Mouse (Mus musculus): ENCODE results near the gene Acy3. TPM values are rescaled to one million over a fixed set of nuclear protein-coding genes. Genes with fewer than 3 reads are reported as not detected.

Gene Acy3
- total and polyA plus RNA-seq, 3 experiments = 0.25 to 0.83 TPM; not detected in 1

GRCm38 (mm10) chr19:3947813-3948212 is 38.6 kb upstream of the Acy3 start:
- H3K36me3 ChIP-seq (replicated peaks in 1 of 2; ENCODE audit: control insufficient read depth in 1 of 2, insufficient read depth in 1 of 2, low read length in 1 of 2) = peaks cover 48 to 71% of the 10 kb centered on the region in 2 experiments
- peaks cover 13 to 47% of the 10 kb centered on the region in 2 experiments for H3K4me1 ChIP-seq (ENCODE audit: control insufficient read depth in 1 of 2, insufficient read depth in 2 of 2)
- TF ChIP-seq EP300 (IDR thresholded peaks at IDR 0.05; ENCODE audit: low read length) (no peak), CTCF (conservative IDR thresholded peaks at IDR 0.05 in 1 of 2, IDR thresholded peaks at IDR 0.05 in 1 of 2; ENCODE audit: low read depth in 2 of 2, low read length in 2 of 2) (no peak), NELFE (IDR thresholded peaks at IDR 0.05; ENCODE audit: low read depth, low read length) (no peak), TCF12 (IDR thresholded peaks at IDR 0.05; ENCODE audit: low read depth, low read length) (no peak), MAZ (IDR thresholded peaks at IDR 0.05; ENCODE audit: low read depth, low read length) (no peak), JUN (IDR thresholded peaks at IDR 0.05; ENCODE audit: insufficient read depth, low read depth, low read length) (no peak), SIN3A (IDR thresholded peaks at IDR 0.05; ENCODE audit: low read length) (no peak), MYC (IDR thresholded peaks at IDR 0.05; ENCODE audit: low read depth, low read length) (no peak), ZNF384 (IDR thresholded peaks at IDR 0.05; ENCODE audit: low read depth, low read length) (no peak)
- H3K4me3 ChIP-seq (replicated peaks in 1 of 3; ENCODE audit: low read depth in 2 of 3, low read length in 2 of 3, poor library complexity in 1 of 3) = no peak overlapping the region
- H3K27me3 ChIP-seq (replicated peaks) = no peaks in the 10 kb centered on the region
- no peak overlapping the region for H3K9ac ChIP-seq (ENCODE audit: insufficient read depth, low read depth)
- dilution Hi-C loops (cut with MboI; ENCODE audit: extremely low pct_ligation_motif_present, extremely low pct_unique_long_range_greater_than_20kb, low sequenced_read_pairs) (no loop called here), in situ Hi-C loops (cut with MboI; ENCODE audit: low pct_ligation_motif_present, low pct_unique_long_range_greater_than_20kb, low sequenced_read_pairs) (no loop called here)
- H3K4me2 ChIP-seq (ENCODE audit: insufficient read depth, low read depth, poor library complexity, severe bottlenecking) = no peak overlapping the region
- H3K9me3 ChIP-seq (replicated peaks; ENCODE audit: low read length) = no peaks in the 10 kb centered on the region
- H3K79me2 ChIP-seq (replicated peaks; ENCODE audit: control insufficient read depth, extremely low read depth, insufficient read depth, poor library complexity, severe bottlenecking) = no peaks in the 10 kb centered on the region
- no peak for DNase-seq (ENCODE audit: extremely low read depth)
- no peak overlapping the region for H3K27ac ChIP-seq (ENCODE audit: insufficient read depth, low read depth)

DNA sequence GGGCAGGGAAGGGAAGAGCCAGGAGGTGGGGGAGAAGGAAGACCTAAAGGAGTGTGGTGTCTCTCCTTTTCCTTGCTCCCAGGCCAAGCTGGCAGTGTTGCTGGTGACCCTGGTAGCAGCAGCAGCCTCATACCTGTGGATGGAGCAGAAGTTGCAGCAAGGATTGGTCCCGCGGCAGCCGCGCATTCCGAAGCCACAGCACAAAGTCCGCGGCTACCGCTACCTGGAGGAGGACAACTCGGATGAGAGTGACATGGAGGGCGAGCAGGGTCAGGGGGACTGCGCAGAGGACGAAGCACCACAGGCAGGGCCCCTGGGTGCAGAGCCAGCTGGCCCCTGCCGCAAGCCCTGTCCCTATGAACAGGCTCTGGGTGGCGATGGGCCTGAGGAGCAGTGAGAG is 37.8 kb upstream of the Acy3 start:
- Histone ChIP-seq H3K9me3 (replicated peaks; ENCODE audit: low read length) (no peaks in the 10 kb centered on the region), H3K36me3 (replicated peaks in 1 of 2; ENCODE audit: control insufficient read depth in 1 of 2, insufficient read depth in 1 of 2, low read length in 1 of 2) (peaks cover 48 to 66% of the 10 kb centered on the region in 2 experiments), H3K4me3 (replicated peaks in 1 of 3; ENCODE audit: low read depth in 2 of 3, low read length in 2 of 3, poor library complexity in 1 of 3) (no peak overlapping the region), H3K4me1 (ENCODE audit: control insufficient read depth in 1 of 2, insufficient read depth in 2 of 2) (peaks cover 8 to 40% of the 10 kb centered on the region in 2 experiments), H3K27ac (ENCODE audit: insufficient read depth, low read depth) (no peak overlapping the region), H3K4me2 (ENCODE audit: insufficient read depth, low read depth, poor library complexity, severe bottlenecking) (no peak overlapping the region), H3K27me3 (replicated peaks) (no peaks in the 10 kb centered on the region), H3K9ac (ENCODE audit: insufficient read depth, low read depth) (no peak overlapping the region), H3K79me2 (replicated peaks; ENCODE audit: control insufficient read depth, extremely low read depth, insufficient read depth, poor library complexity, severe bottlenecking) (no peaks in the 10 kb centered on the region)
- dilution Hi-C loops (cut with MboI; ENCODE audit: extremely low pct_ligation_motif_present, extremely low pct_unique_long_range_greater_than_20kb, low sequenced_read_pairs) (no loop called here), in situ Hi-C loops (cut with MboI; ENCODE audit: low pct_ligation_motif_present, low pct_unique_long_range_greater_than_20kb, low sequenced_read_pairs) (no loop called here)
- no peak for DNase-seq (ENCODE audit: extremely low read depth)
- TF ChIP-seq ELF1 (IDR thresholded peaks at IDR 0.05; ENCODE audit: low read depth, low read length) = no peak
- TF ChIP-seq ZMIZ1 (IDR thresholded peaks at IDR 0.05; ENCODE audit: low read depth, low read length) = no peak
- TF ChIP-seq MYC (IDR thresholded peaks at IDR 0.05; ENCODE audit: low read depth, low read length) = no peak
- no peak for TF ChIP-seq TCF12 (IDR thresholded peaks at IDR 0.05; ENCODE audit: low read depth, low read length)
- no peak for TF ChIP-seq PAX5 (IDR thresholded peaks at IDR 0.05; ENCODE audit: low read length)
- TF ChIP-seq HCFC1 (IDR thresholded peaks at IDR 0.05; ENCODE audit: low read depth, low read length) = no peak
- TF ChIP-seq RAD21 (IDR thresholded peaks at IDR 0.05; ENCODE audit: low read depth, low read length) = no peak
- no peak for TF ChIP-seq TBP (conservative IDR thresholded peaks at IDR 0.05; ENCODE audit: low read depth, low read length)
- TF ChIP-seq GABPA (IDR thresholded peaks at IDR 0.05; ENCODE audit: insufficient replicate concordance, low read depth, low read length) = no peak
- no peak for TF ChIP-seq MEF2A (IDR thresholded peaks at IDR 0.05; ENCODE audit: borderline replicate concordance, low read depth, low read length)

Measured in CH12.LX (cell line).